In genomic region chr8:111653524-111653923, GRCm38 (mm10) we compare ENCODE assay signal across 31 mouse cellular contexts. TPM values are rescaled to one million over a fixed set of nuclear protein-coding genes. Genes with fewer than 3 reads are reported as not detected.
"Had no signal": no experiment of that assay in that cellular context is flagged by ENCODE, and none has a peak within 500 bp of the region (broad histone marks: within the 10 kb centered on the region; RNA-seq: fewer than 3 reads in every experiment).

No protein-coding gene starts in this region.

- H3K27ac ChIP-seq: embryonic facial prominence, embryonic 10.5 days; embryonic facial prominence, embryonic 12.5 days; embryonic facial prominence, embryonic 13.5 days; embryonic facial prominence, embryonic 15.5 days; forebrain, embryonic 10.5 days; forebrain, embryonic 12.5 days; forebrain, embryonic 13.5 days; forebrain, embryonic 15.5 days; gastrocnemius, adult 2 months had no signal

- H3K27me3 ChIP-seq: embryonic facial prominence, embryonic 12.5 days; embryonic facial prominence, embryonic 13.5 days; embryonic facial prominence, embryonic 15.5 days; forebrain, embryonic 12.5 days; forebrain, embryonic 13.5 days; forebrain, embryonic 15.5 days had no signal

- ATAC-seq: forebrain, embryonic 13.5 days; forebrain, embryonic 14.5 days; forebrain, embryonic 15.5 days; forebrain, embryonic 16.5 days; forebrain, postnatal 0 days had no signal

- H3K9me3 ChIP-seq: embryonic facial prominence, embryonic 10.5 days; embryonic facial prominence, embryonic 12.5 days; embryonic facial prominence, embryonic 13.5 days; embryonic facial prominence, embryonic 15.5 days; forebrain, embryonic 10.5 days; forebrain, embryonic 12.5 days; forebrain, embryonic 13.5 days; forebrain, embryonic 15.5 days had no signal

- H3K4me3 ChIP-seq: embryonic facial prominence, embryonic 10.5 days; embryonic facial prominence, embryonic 12.5 days; embryonic facial prominence, embryonic 13.5 days; embryonic facial prominence, embryonic 15.5 days; erythroblast, embryonic 14.5 days; forebrain, embryonic 10.5 days; forebrain, embryonic 12.5 days; forebrain, embryonic 13.5 days; forebrain, embryonic 15.5 days; gastrocnemius, adult 2 months had no signal

- DNase-seq: cerebellum, adult 18-20 months; cerebellum, adult 2 months; cerebellum, adult 8-10 months; cerebellum, adult 9-10 months; cerebellum, adult 9-11 months; cerebellum, postnatal 10 days; cerebellum, postnatal 14 days; cerebellum, postnatal 25 days; cerebellum, postnatal 36 days; embryo, embryonic 11 days; forebrain, postnatal 0 days; gastrocnemius, adult 2 months; gastrocnemius, postnatal 10 days; gastrocnemius, postnatal 14 days; gastrocnemius, postnatal 25 days; gastrocnemius, postnatal 36 days; heart, adult 11 months had no signal

- H3K4me2 ChIP-seq: embryonic facial prominence, embryonic 12.5 days; embryonic facial prominence, embryonic 13.5 days; embryonic facial prominence, embryonic 15.5 days; forebrain, embryonic 12.5 days; forebrain, embryonic 13.5 days; forebrain, embryonic 15.5 days had no signal

- H3K9ac ChIP-seq: embryonic facial prominence, embryonic 12.5 days; embryonic facial prominence, embryonic 13.5 days; embryonic facial prominence, embryonic 15.5 days; forebrain, embryonic 12.5 days; forebrain, embryonic 13.5 days; forebrain, embryonic 15.5 days; forebrain, postnatal 0 days had no signal

- H3K36me3 ChIP-seq: embryonic facial prominence, embryonic 12.5 days; forebrain, embryonic 12.5 days; forebrain, embryonic 15.5 days had no signal

- H3K4me1 ChIP-seq: forebrain, embryonic 15.5 days had no signal

RNA-seq across cellular contexts. Expression of gene Ldhd, which starts 23.4 kb away (rescaled TPM):
- polyA plus RNA-seq: embryonic facial prominence, embryonic 11.5 days; erythroblast, embryonic 14.5 days; forebrain, embryonic 10.5 days had no signal

RNA-seq across cellular contexts. Expression of gene Ctrb1, which starts 37.3 kb away (rescaled TPM):
- polyA plus RNA-seq: embryonic facial prominence, embryonic 10.5 days; embryonic facial prominence, embryonic 11.5 days; embryonic facial prominence, embryonic 12.5 days; embryonic facial prominence, embryonic 13.5 days; embryonic facial prominence, embryonic 14.5 days; erythroblast, embryonic 14.5 days; forebrain, embryonic 10.5 days; forebrain, embryonic 11.5 days; forebrain, embryonic 12.5 days; forebrain, embryonic 14.5 days; forebrain, embryonic 15.5 days; forebrain, embryonic 16.5 days; forebrain, postnatal 0 days had no signal
